Mouse (Mus musculus) thymus, postnatal 0 days (tissue): ENCODE results near the gene Hsp90ab1. TPM values are rescaled to one million over a fixed set of nuclear protein-coding genes. Genes with fewer than 3 reads are reported as not detected.

Experiments
- DNase-seq: peaks from one replicate; pipeline ENCODE4 v3.0.0-alpha.2; 2015; ENCODE audit warnings: low spot score
- polyA plus RNA-seq: library from polyadenylated mRNA; unstranded; fragments of >200 nt; fragmentation: Nextera tagmentation; extraction: Ambion mirVana; gene quantifications from 2 replicates; pipeline ENCODE4 v1.2.1, GENCODE M21; 2015

Hsp90ab1 gene
- polyA plus RNA-seq, 1 experiment from 2014 or later = 1,223 TPM

- DNase-seq = peak; percentile 60
These were observed 23.7 kb upstream of the Hsp90ab1 start for GRCm38 (mm10) chr17:45596631-45597396.

- DNase-seq = peak; percentile 18
These were observed 22.8 kb upstream of the Hsp90ab1 start for GRCm38 (mm10) chr17:45595736-45596390.

GRCm38 (mm10) chr17:45594881-45595735, 22.0 kb upstream of the Hsp90ab1 start:
- peak; percentile 79 for DNase-seq

- DNase-seq = peak; percentile 2
These were observed 21.1 kb upstream of the Hsp90ab1 start for GRCm38 (mm10) chr17:45594195-45594594.

- DNase-seq = no peak
These were observed 20.4 kb upstream of the Hsp90ab1 start for GRCm38 (mm10) chr17:45593479-45593878.

- peak; percentile 17 for DNase-seq
These were observed 19.7 kb upstream of the Hsp90ab1 start for GRCm38 (mm10) chr17:45592606-45593431.

GRCm38 (mm10) chr17:45591701-45592605, 18.9 kb upstream of the Hsp90ab1 start:
- DNase-seq = peak; percentile 30

GRCm38 (mm10) chr17:45590410-45590809, 17.3 kb upstream of the Hsp90ab1 start:
- no peak for DNase-seq

GRCm38 (mm10) chr17:45589844-45590243, 16.8 kb upstream of the Hsp90ab1 start:
- DNase-seq = no peak

GRCm38 (mm10) chr17:45589236-45589635, 16.2 kb upstream of the Hsp90ab1 start:
- DNase-seq = no peak

- no peak for DNase-seq
These were observed 15.3 kb upstream of the Hsp90ab1 start for GRCm38 (mm10) chr17:45588370-45588769.

GRCm38 (mm10) chr17:45586449-45586837, 13.4 kb upstream of the Hsp90ab1 start:
- peak; percentile 26 for DNase-seq

GRCm38 (mm10) chr17:45585725-45586448, 12.8 kb upstream of the Hsp90ab1 start:
- DNase-seq = peak; percentile 5

- DNase-seq = peak; percentile 75
These were observed 12.0 kb upstream of the Hsp90ab1 start for GRCm38 (mm10) chr17:45584939-45585678.

GRCm38 (mm10) chr17:45584096-45584896, 11.2 kb upstream of the Hsp90ab1 start:
- DNase-seq = no peak

GRCm38 (mm10) chr17:45582715-45583355, 9.8 kb upstream of the Hsp90ab1 start:
- DNase-seq = peak; percentile 49

- DNase-seq = no peak
These were observed 9.1 kb upstream of the Hsp90ab1 start for GRCm38 (mm10) chr17:45582188-45582587.
